Mouse (Mus musculus) E14TG2a.4 (cell line): ENCODE measurements around the gene Krt90.

Experiments used
- CTCF ChIP-seq: conservative IDR thresholded peaks from 2 replicates; pipeline ENCODE4 v1.5.1; 2014; ENCODE audit warnings: low read length
- NANOG ChIP-seq: IDR thresholded peaks from 2 replicates; pipeline ENCODE4 v1.6.1; 2014; ENCODE audit warnings: borderline replicate concordance, low read length, mixed read lengths
- POU5F1 ChIP-seq: IDR thresholded peaks from 2 replicates; pipeline ENCODE4 v1.6.1; 2014; ENCODE audit warnings: low read length, borderline replicate concordance

DNA sequence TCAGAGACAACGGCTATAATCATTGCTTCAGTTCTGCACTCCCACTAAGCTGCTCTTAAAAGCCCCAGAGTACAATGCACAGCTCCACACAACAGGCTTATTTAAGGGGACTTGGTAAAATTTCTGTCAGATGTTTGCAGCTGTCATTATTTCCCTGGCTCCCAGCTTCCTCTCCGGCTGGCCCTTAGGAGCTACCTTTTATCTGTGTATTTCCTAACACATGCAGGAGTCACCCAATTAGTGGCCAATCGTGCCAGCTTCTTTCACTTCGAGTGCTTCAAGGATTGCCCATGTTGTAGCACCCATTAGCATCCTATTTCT, 24.2 kb downstream of the Krt90 start:
- TF ChIP-seq CTCF (no peak), POU5F1 (no peak), NANOG (no peak)
